Mouse (Mus musculus): ENCODE measurements around the gene Azgp1.
A peak's percentile ranks its signal among the peaks of the same experiment; 100 is the strongest.
"Not testable (repeated sequence)": the region's sequence is repeated elsewhere in the genome, so short reads cannot be mapped to it uniquely, and the experiment has no call there.

The Azgp1 gene

DNA sequence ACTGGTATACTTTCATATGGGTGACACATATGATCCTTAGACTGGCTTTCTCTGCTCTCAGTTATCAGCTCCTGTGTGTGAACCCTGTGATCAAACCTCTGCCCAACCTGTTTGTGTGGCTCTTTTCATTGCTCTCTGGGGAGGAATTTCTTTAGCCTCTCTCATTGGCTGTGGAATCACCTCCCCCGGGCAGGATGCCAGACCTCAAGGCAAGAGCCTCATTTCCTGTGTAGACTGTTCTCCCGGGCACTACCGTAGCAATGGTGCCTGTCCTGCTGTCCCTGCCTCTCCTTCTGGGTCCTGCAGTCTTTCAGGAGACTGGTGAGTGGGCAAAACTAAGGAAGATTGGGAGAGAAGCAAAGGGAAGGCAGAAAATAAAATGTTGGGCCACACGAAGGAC lies at the start of gene Azgp1:
Azgp1 (plus strand) TSS at position 221 of the 400 bp plus-strand sequence.
- DNase-seq (ENCODE audit: low spot score in 2 of 2) = no peak

DNA sequence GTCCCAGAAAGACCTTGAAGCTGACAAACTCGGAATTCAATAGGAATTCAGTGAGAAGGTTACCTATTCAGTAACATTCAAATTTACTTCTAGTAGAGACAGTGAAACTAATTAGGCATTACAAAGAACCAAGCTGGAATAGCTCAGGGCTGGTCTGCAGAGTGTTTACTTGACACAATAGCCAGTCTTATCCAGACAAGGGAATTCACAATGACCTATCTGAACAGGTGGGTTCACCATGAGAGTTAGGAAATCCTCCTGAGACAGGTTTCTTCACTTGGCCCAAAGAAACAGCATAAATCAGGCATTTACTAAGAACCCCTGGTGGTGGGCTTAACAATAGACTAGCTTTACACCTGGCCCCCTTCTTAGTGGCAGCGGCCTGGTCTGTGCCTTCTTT lies 47.4 kb upstream of the Azgp1 start:
- not testable (repeated sequence) for DNase-seq (ENCODE audit: low spot score in 2 of 2)

DNA sequence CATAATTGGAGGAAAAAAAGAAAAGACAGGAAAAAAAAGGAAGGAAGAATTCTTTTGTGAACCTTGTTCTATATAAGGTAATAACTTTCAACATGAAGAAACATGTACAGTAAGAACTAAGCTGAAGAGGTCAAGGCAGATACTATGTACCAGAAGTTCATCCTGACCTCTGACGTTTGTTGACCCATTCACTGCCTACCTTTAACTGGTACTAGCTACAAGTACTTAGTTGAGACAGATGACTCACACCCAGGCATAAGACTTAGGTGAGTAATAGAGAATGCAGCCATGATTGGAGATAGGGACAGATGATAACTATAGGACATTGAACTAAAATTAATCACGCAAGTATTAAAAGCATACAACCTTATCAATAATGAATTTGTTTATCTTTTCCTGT lies 44.8 kb upstream of the Azgp1 start:
- DNase-seq (ENCODE audit: low spot score in 2 of 2) = no peak

DNA sequence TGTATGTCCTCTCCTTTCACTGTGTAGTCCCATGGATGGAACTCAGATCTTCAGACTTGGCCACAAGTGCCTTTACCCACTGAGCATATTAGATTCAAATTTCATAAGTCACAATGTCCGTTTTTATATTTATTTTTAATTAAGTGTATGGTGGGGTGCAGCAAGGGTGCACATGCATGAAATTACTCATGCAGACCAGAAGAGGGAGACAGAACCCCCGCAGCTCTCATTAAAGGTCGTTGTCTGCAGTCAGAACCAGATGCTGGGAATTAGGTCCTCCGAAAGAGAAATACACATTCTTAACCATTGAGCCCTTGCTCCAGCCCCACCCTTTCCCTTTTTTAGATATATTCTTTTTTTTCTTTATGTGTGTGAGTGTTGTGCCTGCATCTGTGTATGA lies 44.1 kb upstream of the Azgp1 start:
- DNase-seq (ENCODE audit: low spot score in 2 of 2) = no peak

DNA sequence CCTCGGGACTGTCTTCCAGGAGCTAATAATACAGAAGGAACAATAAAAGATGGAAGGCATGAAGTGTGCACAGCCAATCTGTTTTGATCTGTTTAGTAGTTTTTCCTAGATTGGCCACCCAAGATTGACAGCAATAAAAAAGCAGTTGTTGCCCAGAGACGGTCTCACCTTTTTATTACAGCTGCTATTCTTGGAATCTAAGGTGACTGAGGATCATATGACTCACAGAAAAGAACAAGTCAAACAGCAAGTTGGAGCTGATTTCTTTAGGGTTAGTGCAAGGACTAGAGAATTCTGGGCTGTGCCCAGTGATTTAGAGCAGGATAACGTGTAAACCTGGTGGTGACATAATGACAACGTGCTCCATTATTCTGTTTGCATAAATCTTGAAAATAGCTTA lies 40.4 kb upstream of the Azgp1 start:
- DNase-seq (ENCODE audit: low spot score in 2 of 2) = no peak

DNA sequence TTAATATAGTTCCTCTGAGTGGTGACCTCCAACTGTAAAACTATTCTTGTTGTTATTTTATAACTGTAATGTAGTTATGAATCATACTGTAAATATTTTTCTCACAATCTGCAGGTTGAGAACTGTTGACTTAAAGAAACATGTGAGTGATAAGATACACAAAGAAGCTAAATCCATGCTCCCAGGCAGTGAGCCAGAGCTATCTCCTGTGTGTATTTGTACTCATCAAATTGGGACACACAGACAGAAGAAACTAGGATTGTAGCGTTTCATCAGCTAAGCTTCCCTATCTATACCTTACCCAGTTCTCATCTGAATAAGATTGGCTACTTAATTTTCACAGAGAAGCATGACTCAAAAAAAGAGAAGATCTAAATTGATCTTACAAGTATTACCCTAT lies 38.2 kb upstream of the Azgp1 start:
- no peak for DNase-seq (ENCODE audit: low spot score in 2 of 2)

DNA sequence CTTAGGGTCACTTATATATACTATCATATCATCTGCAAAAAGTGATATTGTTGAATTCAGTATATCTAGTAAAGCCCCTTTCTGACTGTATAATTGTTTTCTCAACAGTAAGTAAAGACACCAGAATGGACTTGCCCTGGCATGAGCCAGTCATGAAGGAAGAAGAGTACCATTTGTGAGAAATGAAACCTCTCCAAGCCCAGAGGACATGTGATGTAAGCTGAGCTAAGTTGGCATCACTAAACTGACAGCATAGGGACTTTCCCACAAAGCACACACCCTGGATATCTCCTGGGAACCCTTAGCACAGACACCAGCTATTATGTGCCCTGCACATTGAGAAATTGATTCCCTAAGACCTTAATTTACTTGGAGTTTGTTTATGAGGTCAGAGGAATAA lies 34.0 kb upstream of the Azgp1 start:
- no peak for DNase-seq (ENCODE audit: low spot score in 2 of 2)

DNA sequence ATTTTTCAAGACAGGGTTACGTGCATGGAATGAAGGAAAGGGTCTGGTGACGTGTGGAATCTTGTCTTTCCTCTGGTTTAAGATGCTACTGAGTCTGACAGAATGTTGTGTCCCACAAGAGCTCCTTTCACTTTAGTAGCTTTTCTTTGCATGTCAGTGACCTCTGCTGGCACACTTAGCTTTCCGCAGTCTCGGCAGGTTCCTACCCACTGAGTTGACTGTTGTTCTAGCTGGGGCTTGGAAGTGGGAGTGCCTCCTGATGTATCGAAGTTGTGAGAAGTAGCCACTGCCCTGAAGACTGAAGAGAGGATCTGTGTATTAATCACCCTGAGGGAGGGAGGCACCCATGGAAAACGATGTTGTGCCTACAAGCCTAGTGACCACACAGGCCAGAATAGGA lies 30.1 kb upstream of the Azgp1 start:
- DNase-seq (ENCODE audit: low spot score in 2 of 2) = no peak

DNA sequence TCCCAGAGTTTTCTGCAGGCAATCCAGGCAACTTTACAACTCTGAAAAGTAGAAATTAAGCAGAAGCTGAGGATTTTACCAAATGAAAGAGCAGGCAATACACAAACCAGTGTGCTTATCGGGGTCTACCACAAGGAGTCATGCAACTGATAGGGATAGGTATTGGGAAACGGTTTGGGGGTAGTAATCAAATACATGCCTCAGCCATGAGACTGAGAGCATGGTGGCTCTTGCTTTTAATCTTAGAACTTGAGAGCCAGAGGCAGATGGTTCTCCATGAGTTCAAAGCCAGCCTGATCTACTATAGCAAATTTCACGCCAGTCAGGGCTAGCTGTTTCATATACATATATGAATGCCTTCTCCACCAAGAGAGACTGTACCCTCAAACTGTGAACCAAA lies 24.9 kb upstream of the Azgp1 start:
- no peak for DNase-seq (ENCODE audit: low spot score in 2 of 2)

DNA sequence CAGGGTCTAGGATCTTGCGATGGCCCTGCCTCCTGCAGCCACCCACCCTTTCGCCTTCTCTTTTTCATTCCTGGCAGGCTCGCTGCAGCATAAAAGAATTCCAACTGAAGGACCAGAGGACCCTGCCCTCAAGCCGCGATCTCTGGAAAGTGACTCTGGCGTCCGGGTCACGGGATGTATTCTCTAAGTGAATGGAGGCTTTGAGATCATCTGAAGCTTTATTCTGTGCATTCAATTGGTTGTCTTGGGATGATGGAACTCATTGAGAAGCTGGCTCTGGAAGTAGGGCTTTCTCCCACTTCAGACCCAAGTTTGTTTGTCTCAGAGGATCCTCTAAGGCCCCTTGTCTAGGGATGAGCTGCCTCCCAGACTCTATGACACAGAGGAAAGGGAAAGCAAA lies 18.4 kb upstream of the Azgp1 start, which contains the start of gene Gjc3:
Gjc3 (minus strand) TSS at position 154 of the 400 bp plus-strand sequence.
- no peak for DNase-seq (ENCODE audit: low spot score in 2 of 2)

DNA sequence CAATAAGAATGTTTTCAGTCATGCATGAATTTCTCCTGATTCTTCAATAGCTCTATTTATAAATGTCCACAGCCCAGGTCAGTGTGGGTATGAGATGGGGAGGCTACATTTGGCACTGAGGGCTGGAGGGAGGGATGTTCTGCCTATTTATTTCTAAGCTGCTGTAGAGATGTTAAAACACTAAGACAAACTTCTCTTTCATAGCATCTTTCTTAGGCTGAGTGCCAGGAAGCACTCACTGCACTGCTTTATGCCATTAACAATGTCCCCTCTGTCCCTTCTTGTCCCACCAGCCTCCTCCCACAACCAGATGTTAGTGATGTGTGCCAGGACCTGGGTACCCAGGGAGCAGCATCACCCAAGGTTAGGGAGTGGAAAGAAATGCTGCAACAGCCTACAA lies 14.8 kb upstream of the Azgp1 start:
- peak; percentile 1 to 6 for DNase-seq (ENCODE audit: low spot score in 2 of 2)

DNA sequence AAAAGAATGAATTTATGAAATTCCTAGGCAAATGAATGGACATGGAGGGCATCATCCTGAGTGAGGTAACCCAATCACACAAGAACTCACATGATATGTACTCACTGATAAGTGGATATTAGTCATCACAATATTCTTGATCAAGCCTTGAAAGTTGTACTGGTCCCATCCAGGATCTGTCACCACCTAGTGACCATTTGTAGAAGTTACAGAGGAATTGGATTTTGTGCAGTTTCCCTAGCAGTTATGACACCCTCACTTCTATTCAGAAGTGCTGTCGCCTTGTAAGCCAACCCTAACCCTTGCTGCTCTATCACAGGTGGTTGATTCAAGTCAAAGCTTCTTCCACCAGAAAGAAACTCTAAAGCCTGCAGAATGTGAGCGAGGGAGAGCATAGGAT lies 8.2 kb upstream of the Azgp1 start:
- no peak for DNase-seq (ENCODE audit: low spot score in 2 of 2)

DNA sequence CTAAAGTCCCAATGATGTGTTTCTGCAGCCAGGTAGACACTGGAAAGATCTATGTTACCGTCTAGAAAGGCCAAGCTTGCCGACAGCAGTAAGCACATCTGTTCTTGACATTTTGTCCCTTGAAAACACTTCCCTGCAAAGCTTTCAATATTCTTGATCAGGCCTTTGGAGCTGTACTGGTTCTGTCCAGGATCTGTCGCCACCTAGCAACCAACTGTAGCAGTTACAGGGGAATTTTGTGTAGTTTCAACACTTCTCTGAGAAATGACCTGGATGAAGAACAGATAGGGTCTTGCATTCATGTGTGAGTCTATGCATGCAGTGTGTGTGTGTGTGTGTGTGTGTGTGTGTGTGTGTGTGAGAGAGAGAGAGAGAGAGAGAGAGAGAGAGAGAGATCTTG lies 7.6 kb upstream of the Azgp1 start:
- DNase-seq (ENCODE audit: low spot score in 2 of 2) = no peak

DNA sequence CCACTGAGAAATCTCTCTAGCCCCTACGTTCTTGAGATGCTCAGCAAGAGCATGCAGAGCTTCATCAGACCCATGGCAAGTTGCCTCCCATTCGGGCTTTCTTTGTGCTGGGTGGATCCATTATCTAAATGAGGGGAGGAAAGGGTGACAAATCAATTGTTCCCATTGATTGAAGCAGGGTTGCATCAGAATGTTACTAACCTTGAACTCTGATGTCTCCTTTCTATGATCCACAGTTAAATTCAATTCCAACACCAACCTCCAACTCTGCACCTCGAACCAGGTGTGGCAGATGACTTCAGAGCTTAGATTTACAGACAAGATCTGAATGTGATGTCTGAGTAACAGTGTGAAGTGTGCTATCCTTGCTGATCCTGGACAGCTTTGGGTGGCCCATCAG lies 6.6 kb upstream of the Azgp1 start:
- no peak for DNase-seq (ENCODE audit: low spot score in 2 of 2)

DNA sequence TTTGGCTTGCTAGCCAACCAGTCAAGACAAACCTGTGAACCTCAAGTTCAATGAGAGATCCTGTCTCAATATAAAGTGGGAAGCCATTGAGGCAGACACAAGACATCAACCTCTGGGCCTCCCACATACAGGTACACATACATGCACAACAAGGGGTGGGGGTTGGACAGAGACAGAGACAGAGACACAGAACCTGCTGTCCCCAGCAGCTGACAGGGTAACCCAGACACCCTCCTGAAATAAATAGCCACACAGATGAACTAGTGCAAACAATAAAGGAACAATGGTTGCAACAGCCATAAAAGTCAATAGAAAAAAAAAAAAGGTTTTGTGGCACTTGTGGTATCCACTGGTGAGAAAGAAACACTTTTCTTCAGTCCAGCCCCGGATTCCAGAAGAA lies 5.9 kb upstream of the Azgp1 start:
- DNase-seq (ENCODE audit: low spot score in 2 of 2) = no peak

DNA sequence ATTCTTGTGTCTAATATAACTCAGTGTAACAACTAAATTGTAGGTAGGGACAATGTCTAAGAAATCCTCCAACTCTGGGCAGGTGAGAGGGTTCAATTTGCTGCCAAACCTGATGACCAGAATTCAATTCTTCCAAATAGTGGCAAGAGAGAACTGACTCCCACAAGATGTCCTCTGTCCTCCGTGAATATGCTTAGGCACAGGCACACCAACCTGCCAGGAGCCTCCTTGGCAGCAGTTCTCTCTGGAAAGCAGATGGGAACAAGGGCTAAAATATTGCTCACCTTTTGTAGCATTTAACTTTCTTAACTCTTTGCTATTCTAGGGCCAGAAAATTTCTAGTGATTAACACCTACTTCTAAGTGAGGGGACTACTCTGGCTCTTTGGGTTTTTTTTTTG lies 4.0 kb upstream of the Azgp1 start:
- DNase-seq (ENCODE audit: low spot score in 2 of 2) = no peak

DNA sequence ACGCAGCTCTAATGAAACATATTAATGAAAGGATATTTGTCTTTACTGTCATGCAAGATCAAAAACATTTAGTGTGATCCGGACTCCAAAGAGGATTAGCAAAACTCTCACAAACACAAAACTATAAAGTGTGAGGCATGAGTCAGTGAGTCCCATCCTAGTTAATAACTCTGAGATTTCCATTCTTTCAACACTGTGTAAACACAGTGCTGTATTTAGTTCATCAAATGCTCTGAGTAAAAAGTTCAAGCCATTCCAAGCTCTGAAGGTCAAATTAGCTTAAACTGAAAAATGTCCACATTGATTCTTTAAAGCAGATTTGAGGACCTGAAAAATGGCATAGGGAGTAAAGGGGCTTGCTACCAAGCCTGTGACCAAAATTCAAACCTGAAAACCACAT lies 2.2 kb upstream of the Azgp1 start:
- DNase-seq (ENCODE audit: low spot score in 2 of 2) = no peak

DNA sequence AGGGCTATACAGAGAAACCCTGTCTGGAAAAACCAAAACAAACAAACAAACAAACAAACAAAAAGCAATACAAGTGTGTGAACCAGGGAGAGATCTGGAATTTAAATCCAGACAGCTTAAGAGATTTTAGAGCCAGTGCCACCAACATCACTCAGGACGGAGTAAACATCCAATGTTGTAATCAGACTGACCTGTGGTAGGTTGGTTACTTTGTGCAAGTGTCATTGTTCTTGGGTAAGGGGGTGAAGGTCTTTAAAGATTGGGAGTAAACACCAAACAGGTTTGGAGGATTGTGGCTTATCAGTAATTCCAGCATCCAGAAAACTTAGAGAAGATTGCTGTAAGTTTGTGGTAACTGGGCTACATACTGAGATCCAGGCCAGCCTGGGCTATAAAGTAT lies 5.0 kb downstream of the Azgp1 start:
- DNase-seq (ENCODE audit: low spot score in 2 of 2) = no peak

DNA sequence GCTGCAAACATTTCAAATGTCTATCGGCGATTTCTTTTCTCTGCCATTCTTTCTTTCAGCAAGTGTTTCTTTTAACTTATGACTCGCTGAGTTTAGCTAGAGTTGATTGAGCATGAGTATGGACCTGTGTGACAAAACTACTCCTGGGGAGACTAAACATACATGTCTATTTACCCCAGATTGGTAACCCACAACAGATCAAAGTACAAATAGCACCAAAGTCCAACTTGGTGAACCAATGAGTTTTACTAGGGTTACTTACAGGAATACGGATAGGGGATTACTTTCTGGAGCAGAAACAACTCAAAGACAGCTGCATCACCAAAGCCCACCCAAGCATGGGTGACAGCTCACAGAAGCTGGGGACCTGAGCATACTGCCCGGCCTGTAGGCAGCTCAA lies 28.1 kb downstream of the Azgp1 start:
- DNase-seq (ENCODE audit: low spot score in 2 of 2) = no peak

DNA sequence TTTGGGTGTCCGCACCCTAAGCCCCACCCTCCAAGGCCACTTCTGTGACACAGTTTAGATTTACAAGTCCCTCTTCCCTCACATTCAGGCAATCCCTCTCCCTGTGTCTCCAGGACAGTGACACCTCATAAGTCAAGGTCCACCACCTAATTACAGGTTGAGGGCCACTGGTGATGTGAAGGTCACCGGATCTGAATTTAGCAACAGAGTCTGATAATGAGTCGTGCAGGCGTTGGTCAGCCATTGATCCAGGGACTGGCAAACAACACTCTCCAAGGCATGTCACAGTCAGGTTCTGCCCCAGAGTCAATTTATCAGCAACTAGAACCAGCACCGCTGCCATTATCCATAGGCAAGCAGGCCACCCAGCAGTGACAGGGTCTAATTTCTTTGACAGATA lies 31.1 kb downstream of the Azgp1 start:
- DNase-seq (ENCODE audit: low spot score in 2 of 2) = no peak

DNA sequence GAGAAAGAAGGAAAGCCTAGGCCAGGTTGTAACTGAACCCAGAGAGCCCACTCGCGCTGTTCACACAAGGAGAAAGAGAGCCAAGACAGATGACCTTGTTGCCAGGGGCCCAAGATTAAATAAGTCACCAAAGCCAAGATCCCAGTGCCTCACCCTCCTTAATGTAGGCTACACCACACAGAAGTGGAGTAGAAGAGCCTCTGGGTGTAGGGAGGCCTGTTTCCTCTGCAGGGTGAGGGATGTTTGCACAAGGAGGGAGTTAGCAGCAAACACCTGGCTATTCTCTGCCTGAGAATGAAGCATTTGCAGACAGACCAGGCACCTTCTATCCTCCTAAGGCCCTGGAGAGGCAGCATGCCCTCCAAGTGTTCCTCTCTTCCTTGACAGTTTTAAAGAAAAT lies 35.2 kb downstream of the Azgp1 start:
- DNase-seq (ENCODE audit: low spot score in 2 of 2) = no peak

DNA sequence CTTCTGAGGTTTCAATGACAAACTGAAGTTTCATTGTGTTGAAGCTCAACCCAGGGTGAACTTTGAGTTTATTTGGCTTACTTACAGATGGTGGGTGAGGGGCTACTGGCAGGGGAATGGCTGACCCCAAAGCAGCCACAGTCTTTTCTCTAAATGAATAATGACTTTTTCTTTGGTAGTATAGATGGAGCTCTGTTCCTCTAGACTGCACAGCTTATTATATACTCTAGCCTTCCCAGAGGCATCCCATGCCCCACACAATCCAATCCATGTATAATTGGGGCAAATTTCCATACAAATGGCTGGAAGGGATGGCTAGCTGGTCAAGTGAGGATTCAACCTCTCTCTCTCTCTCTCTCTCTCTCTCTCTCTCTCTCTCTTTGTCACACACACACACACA lies 35.7 kb downstream of the Azgp1 start:
- no peak for DNase-seq (ENCODE audit: low spot score in 2 of 2)

DNA sequence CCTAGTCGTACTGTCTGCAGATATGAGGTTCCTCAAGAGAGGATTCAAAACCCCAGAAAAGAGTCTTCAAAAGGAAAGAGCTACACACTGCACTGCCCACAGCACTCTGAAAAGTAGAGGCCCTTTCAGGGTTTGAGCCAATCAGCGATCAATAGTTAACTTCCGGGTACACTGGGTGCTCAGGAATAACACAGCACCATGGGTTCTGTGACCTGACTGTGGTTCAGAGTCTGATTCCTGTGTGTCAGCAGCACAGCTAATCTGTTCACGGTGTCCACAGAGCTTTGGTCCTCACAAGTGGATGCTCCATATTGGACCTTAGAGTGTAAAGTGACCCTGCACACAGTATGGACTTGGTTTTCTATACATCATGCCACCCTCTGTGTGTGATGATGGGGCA lies 38.3 kb downstream of the Azgp1 start:
- not testable (repeated sequence) for DNase-seq (ENCODE audit: low spot score in 2 of 2)

DNA sequence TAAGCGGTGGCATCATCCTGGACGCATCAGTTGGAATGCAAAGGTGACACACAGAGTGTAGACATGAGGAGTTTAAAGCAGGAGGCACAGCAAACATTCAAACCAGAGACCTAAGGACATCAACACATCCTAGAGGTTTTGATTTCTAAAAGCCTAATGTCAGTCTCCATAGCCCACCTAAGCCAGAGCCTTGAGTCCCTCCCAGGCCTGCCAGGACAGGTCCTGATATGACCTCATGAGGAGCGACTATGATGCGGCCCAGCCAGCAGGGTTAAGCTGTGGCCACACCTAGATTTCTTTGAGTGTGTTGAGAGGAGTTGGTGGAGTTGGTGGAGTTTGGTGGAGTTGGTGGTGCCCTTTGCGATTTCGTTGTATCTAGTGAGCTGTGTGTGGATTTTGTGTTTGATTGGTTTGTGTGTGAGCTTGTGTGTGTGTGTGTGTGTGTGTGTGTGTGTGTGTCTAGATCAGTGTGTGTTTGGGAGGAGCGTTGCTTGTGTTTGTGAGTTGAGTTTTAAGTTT lies 39.7 kb downstream of the Azgp1 start, which contains the start of the genes Smok3a and Smok3b:
Smok3a (plus strand) TSS at position 301 of the 519 bp plus-strand sequence.
Smok3b (plus strand) TSS at position 469 of the 519 bp plus-strand sequence.
- DNase-seq (ENCODE audit: low spot score in 2 of 2) = not testable (repeated sequence)
